20 mouse cellular contexts compared by ENCODE assay signal in genomic region chr2:138084564-138085283, GRCm38 (mm10).
A peak's percentile ranks its signal among the peaks of the same experiment; 100 is the strongest.
DNase-seq lines count a peak whose midpoint lies in the region; ATAC-seq and TF ChIP-seq lines count a peak whose summit lies in the region.
"Had no signal": no experiment of that assay in that cellular context is flagged by ENCODE, and none has a peak within 500 bp of the region (broad histone marks: within the 10 kb centered on the region; RNA-seq: fewer than 3 reads in every experiment).

No protein-coding gene starts in this region.

- DNase-seq in forebrain, postnatal 0 days, result no peak
- DNase-seq in forebrain, embryonic 14.5 days (ENCODE audit: low spot score), result no peak
- DNase-seq in layer of hippocampus, adult 2 months (ENCODE audit: low spot score in 2 of 2), result no peak
- no peak for DNase-seq in layer of hippocampus, adult 8-10 months (ENCODE audit: low spot score in 2 of 2)
- DNase-seq in lung, embryonic 14.5 days, result peak; percentile 74
- DNase-seq in lung, postnatal 14 days, result no peak
- no peak for DNase-seq in lung, postnatal 36 days
- DNase-seq: adrenal gland, adult 8-10 months; adrenal gland, postnatal 14 days; adrenal gland, postnatal 36 days; B cell, adult 2 months had no signal

- H3K9ac ChIP-seq in forebrain, postnatal 0 days, result no peak overlapping the region
- no peak overlapping the region for H3K9ac ChIP-seq in forebrain, embryonic 14.5 days (ENCODE audit: low read length)
- no peak overlapping the region for H3K9ac ChIP-seq in lung, embryonic 14.5 days
- H3K9ac ChIP-seq in lung, embryonic 16.5 days (ENCODE audit: low read length), result no peak overlapping the region
- H3K9ac ChIP-seq: embryonic facial prominence, embryonic 12.5 days; forebrain, embryonic 13.5 days had no signal

- no peaks in the 10 kb centered on the region; the same call in 1 of the 2 replicates for H3K4me1 ChIP-seq in forebrain, postnatal 0 days (ENCODE audit: insufficient read depth)
- no peaks in the 10 kb centered on the region for H3K4me1 ChIP-seq in forebrain, embryonic 14.5 days (ENCODE audit: control insufficient read depth, insufficient read depth, low read length)
- no peaks in the 10 kb centered on the region for H3K4me1 ChIP-seq in lung, embryonic 14.5 days (ENCODE audit: insufficient read depth)
- peaks cover 2% of the 10 kb centered on the region; the same call in 1 of the 2 replicates for H3K4me1 ChIP-seq in lung, embryonic 16.5 days (replicated peaks; ENCODE audit: control insufficient read depth, insufficient read depth, low read length)
- H3K4me1 ChIP-seq: embryonic facial prominence, embryonic 10.5 days; embryonic facial prominence, embryonic 12.5 days; forebrain, embryonic 13.5 days had no signal

- TF ChIP-seq CTCF in forebrain, postnatal 0 days (IDR thresholded peaks at IDR 0.05; ENCODE audit: low read depth), result no peak
- no peak for TF ChIP-seq CTCF in layer of hippocampus, adult 2 months (conservative IDR thresholded peaks at IDR 0.05)
- no peak for TF ChIP-seq CTCF in lung, embryonic 14.5 days (IDR thresholded peaks at IDR 0.05; ENCODE audit: low read depth)

- no peak overlapping the region for H3K4me3 ChIP-seq in forebrain, postnatal 0 days (ENCODE audit: low read depth, low read length)
- H3K4me3 ChIP-seq in forebrain, embryonic 14.5 days (ENCODE audit: low read depth, low read length), result no peak overlapping the region
- H3K4me3 ChIP-seq in layer of hippocampus, adult 2 months, result peak overlapping the region; percentile 22; the same call in 1 of the 2 replicates
- H3K4me3 ChIP-seq in lung, embryonic 14.5 days (ENCODE audit: low read depth, low read length), result no peak overlapping the region
- H3K4me3 ChIP-seq in lung, embryonic 16.5 days (ENCODE audit: low read length), result no peak overlapping the region
- H3K4me3 ChIP-seq: embryonic facial prominence, embryonic 10.5 days; embryonic facial prominence, embryonic 12.5 days; forebrain, embryonic 13.5 days had no signal

- no peak for ATAC-seq in forebrain, postnatal 0 days
- ATAC-seq in forebrain, embryonic 14.5 days, result no peak
- ATAC-seq in lung, embryonic 14.5 days (ENCODE audit: insufficient read depth), result peak; percentile 77
- peak; percentile 59; the same call in 1 of the 2 replicates for ATAC-seq in lung, embryonic 16.5 days (ENCODE audit: low read depth)
- ATAC-seq: activated CD4-positive, CD25-positive, alpha-beta regulatory T cell, adult 4 months; CD4-positive, CD25-positive, alpha-beta regulatory T cell, adult 4 months; Patski had no signal

- 0 out of 2 replicates have a peak overlapping the region, but pooled peaks have one; percentile 9 for H3K27ac ChIP-seq in forebrain, postnatal 0 days (ENCODE audit: low read depth, low read length)
- H3K27ac ChIP-seq in forebrain, embryonic 14.5 days (ENCODE audit: low read depth, low read length), result no peak overlapping the region
- H3K27ac ChIP-seq in layer of hippocampus, adult 2 months, result peak overlapping the region; percentile 76
- H3K27ac ChIP-seq in lung, embryonic 14.5 days (ENCODE audit: low read depth), result peak overlapping the region; percentile 66
- H3K27ac ChIP-seq in lung, embryonic 16.5 days (ENCODE audit: low read length), result no peak overlapping the region; the same call in 1 of the 2 replicates
- H3K27ac ChIP-seq: embryonic facial prominence, embryonic 10.5 days; embryonic facial prominence, embryonic 12.5 days; forebrain, embryonic 13.5 days had no signal

- 66% methylated on average over 6 of the region's 6 CpGs for WGBS in forebrain, postnatal 0 days
- 79% methylated on average over 6 of the region's 6 CpGs for WGBS in forebrain, embryonic 14.5 days
- WGBS in lung, embryonic 14.5 days, result 32% methylated on average over 6 of the region's 6 CpGs
- WGBS in lung, embryonic 16.5 days, result 45% methylated on average over 6 of the region's 6 CpGs

- no peak overlapping the region for H3K4me2 ChIP-seq in forebrain, postnatal 0 days (ENCODE audit: low read depth)
- H3K4me2 ChIP-seq in forebrain, embryonic 14.5 days (ENCODE audit: low read length), result no peak overlapping the region
- H3K4me2 ChIP-seq in lung, embryonic 14.5 days, result peak overlapping the region; percentile 25
- H3K4me2 ChIP-seq in lung, embryonic 16.5 days (ENCODE audit: low read depth, low read length), result no peak overlapping the region; the same call in 1 of the 2 replicates
- H3K4me2 ChIP-seq: embryonic facial prominence, embryonic 12.5 days; forebrain, embryonic 13.5 days had no signal

- H3K27me3 ChIP-seq in forebrain, postnatal 0 days (ENCODE audit: insufficient read depth, low read length), result no peaks in the 10 kb centered on the region
- no peaks in the 10 kb centered on the region for H3K27me3 ChIP-seq in forebrain, embryonic 14.5 days (replicated peaks; ENCODE audit: control insufficient read depth, insufficient read depth, low read length)
- no peaks in the 10 kb centered on the region for H3K27me3 ChIP-seq in lung, embryonic 14.5 days (ENCODE audit: insufficient read depth, low read length)
- H3K27me3 ChIP-seq in lung, embryonic 16.5 days (ENCODE audit: control insufficient read depth, insufficient read depth, low read depth, low read length), result no peaks in the 10 kb centered on the region
- H3K27me3 ChIP-seq: CH12.LX; embryonic facial prominence, embryonic 12.5 days; forebrain, embryonic 13.5 days had no signal

- H3K36me3 ChIP-seq in forebrain, postnatal 0 days (ENCODE audit: insufficient read depth), result no peaks in the 10 kb centered on the region
- no peaks in the 10 kb centered on the region for H3K36me3 ChIP-seq in forebrain, embryonic 14.5 days (ENCODE audit: control insufficient read depth, insufficient read depth, low read length)
- no peaks in the 10 kb centered on the region for H3K36me3 ChIP-seq in lung, embryonic 14.5 days (ENCODE audit: insufficient read depth)
- no peaks in the 10 kb centered on the region for H3K36me3 ChIP-seq in lung, embryonic 16.5 days (ENCODE audit: control insufficient read depth, insufficient read depth, low read length)
- H3K36me3 ChIP-seq: embryonic facial prominence, embryonic 10.5 days; embryonic facial prominence, embryonic 12.5 days; G1E had no signal

- H3K9me3 ChIP-seq in forebrain, postnatal 0 days (ENCODE audit: low read length), result no peaks in the 10 kb centered on the region
- no peaks in the 10 kb centered on the region for H3K9me3 ChIP-seq in forebrain, embryonic 14.5 days (replicated peaks; ENCODE audit: control insufficient read depth, low read length)
- no peaks in the 10 kb centered on the region for H3K9me3 ChIP-seq in lung, embryonic 14.5 days (ENCODE audit: low read depth, low read length)
- H3K9me3 ChIP-seq in lung, embryonic 16.5 days (ENCODE audit: control insufficient read depth, low read length), result no peaks in the 10 kb centered on the region
- H3K9me3 ChIP-seq: embryonic facial prominence, embryonic 10.5 days; embryonic facial prominence, embryonic 12.5 days; forebrain, embryonic 13.5 days; G1E had no signal

Comparison
In these comparisons a context has a peak if more than half of its experiments do, and no peak if none do; other contexts are left out.
1. H3K27ac ChIP-seq: peak in forebrain, postnatal 0 days (single experiment), layer of hippocampus, adult 2 months (single experiment) and lung, embryonic 14.5 days (single experiment); none in forebrain, embryonic 14.5 days (single experiment) and lung, embryonic 16.5 days (single experiment).
2. ATAC-seq: peak in lung, embryonic 14.5 days (single experiment) and lung, embryonic 16.5 days (single experiment); none in forebrain, postnatal 0 days (single experiment) and forebrain, embryonic 14.5 days (single experiment).